Mouse (Mus musculus) ES-E14 (cell line): ENCODE results near the gene Lpcat3.

Experiments used
- HCFC1 ChIP-seq: IDR thresholded peaks from 2 replicates; pipeline ENCODE4 v1.6.1; 2012; ENCODE audit warnings: low read length, inconsistent platforms, borderline replicate concordance; ENCODE audit not compliant: insufficient read depth
- ZC3H11A ChIP-seq: IDR thresholded peaks from 2 replicates; pipeline ENCODE4 v1.6.1; 2012; ENCODE audit warnings: low read depth, mild to moderate bottlenecking, inconsistent platforms, low read length, borderline replicate concordance

GRCm38 (mm10) chr6:124664256-124664655 lies 1.4 kb downstream of the Lpcat3 start:
- TF ChIP-seq ZC3H11A (no peak), HCFC1 (no peak)
